Mouse (Mus musculus): ENCODE measurements at regions not wholly inside any gene's neighbourhood (a gene's known extent, or its start where the extent isn't known, plus 50 kb on each side); places are given as distances from the start of the nearest gene placed in this dataset.

DNA sequence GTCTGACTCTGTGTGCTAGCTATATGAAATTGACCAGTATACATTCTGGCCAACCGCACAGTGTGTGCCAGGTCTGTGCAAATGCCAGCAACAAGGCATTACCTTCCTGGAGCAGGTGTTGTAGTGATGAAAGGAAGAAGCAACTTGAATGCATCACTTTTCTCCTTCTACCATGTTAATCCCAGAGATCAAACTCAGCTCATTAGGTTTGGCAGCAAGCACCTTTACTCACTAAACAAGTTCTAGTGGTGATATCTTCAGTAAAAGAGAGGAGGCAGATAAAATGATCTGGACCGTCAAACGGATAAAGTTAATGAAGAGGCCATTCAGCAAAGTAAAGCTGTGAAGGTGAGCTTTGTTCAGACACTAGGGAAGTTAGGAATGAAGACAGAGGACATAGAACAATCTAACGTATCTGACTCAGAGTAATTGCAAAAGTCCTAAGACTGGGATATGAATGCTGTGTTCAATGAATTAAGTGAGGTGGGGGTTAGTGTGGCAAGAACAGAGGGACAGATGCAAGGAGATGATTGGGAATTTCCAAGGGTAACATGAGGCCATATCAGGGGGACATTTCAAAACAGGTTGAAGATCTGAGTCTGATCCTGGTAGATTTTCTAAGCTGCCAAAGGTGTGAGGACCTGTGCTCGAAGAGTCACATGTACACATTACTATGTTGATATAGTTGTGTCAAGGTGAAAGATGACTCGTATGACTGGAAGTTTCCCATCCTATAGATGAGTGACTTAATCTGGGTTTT, 1478.4 kb upstream of the Slc10a2 start:
- DNase-seq (ENCODE audit: low spot score in 2 of 2), result no peak

DNA sequence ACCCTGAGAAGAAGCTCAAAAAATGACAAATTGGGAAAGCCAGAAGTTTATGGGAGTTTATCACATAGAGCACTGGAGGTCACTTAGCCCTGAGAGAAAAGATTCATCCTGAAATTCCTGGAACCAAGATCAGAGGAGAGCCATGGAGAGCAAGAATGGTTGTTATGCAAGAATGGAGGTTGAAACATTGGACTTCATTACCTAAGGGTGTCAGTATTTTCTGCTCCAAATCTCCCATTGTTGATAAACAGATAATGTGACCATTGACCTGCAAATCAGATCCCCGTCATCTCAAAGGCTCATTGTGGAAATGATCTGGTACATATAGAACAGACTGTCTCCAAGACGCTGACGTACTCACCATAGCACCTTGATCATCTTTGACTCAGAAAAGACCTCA, 1477.6 kb upstream of the Slc10a2 start:
- no peak for DNase-seq (ENCODE audit: low spot score in 2 of 2)

DNA sequence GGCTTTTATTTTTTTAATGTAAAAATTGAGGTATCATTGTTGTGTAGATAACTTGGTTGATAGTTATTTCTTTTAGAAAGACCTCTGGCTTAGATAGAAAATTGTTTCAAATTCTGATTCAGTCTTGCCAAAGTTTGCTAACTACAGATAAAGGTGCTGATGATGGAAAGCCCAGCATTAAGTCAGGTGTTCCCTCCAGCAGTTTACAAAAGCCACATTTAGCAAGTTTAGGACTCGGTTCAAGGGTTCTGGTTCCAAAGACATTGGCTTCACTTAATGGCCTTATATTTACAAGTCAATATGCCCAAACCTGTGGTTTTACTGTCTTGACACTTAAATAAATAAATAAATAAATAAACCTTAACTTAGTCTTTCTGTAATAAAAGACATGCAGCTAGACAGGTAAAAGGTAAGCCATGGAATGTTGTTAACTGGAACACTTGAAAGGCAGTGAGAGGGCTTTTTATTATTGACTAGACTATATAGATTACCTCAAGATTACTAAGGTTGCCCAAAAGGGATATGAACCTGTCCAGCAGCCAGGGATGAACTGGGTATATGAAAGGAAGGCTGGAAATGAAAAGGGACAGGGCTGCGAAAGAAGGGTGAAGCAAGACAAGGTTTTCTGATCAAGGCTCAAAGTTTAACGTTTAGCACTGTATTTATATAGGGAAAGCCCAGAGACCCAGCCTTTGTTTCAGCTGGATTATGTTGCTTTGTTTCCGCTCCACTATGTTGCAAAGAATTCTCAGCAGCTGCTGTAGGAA, 1472.9 kb upstream of the Slc10a2 start:
- no peak for DNase-seq (ENCODE audit: low spot score in 2 of 2)

DNA sequence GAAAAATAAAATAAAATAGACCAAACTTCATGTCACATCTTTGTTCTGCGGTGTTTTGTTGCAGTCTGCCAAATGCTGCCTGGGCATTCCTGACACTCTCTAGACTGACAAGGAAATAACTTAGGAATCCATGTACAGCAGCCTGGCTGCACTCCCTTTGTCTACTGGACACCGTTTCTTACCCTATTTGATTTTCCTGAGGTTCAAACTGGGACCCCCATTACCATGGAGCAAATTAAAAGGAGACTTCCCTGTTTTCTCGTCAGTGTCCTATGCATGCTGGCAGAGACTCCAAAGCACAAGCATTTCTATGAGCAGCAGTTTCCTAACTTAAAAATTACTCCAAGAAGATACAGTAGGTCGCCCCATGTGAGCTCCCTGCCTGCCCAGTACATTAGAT, 1470.1 kb upstream of the Slc10a2 start:
- no peak for DNase-seq (ENCODE audit: low spot score in 2 of 2)

DNA sequence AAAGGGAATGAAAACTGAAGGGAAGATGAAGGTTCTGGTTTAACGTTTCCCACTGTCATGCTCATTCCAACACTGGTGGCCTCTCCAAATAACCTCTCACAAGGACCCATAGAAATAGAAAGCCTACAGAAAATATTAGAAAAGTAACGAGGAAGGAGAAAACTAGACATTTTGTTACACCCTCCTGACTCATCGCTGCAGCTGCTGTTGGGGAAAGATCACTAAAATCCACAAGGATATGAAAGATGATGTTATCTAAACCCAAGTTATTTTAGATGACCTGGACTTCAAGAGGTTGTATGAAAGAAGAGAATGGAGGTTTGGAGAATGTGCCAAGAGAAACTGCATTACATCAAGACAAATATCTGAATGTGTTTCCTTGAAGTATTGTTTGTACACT, 1468.3 kb upstream of the Slc10a2 start:
- no peak for DNase-seq (ENCODE audit: low spot score in 2 of 2)

DNA sequence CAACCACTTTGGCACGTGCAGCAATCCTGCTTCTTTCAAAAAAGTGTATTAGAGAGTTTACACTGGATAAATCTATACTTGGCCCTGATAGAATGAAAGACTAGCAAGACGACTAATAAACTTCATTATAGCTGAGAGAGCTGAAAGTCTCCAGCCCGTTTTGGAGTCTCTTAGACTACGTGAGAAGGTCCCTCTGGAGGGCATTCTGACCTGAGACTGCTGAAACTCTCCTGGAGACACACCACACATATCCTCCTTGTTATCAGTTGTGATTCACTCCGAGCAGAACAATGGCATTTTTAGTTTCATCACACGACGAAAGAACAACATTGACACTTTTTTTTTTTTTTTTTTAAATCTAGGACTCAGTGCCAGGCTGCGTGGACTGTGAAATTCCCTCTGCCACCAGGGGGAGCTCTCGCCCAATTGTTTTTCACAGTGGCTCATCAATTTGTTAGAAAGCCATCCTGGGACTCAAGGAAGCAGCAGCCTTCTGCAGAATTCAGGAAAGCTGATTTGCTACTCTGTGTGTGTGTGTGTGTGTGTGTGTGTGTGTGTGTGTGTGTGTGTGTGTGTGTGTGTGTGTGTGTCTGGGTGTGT, 1467.0 kb upstream of the Slc10a2 start:
- peak; percentile 74 to 75 for DNase-seq (ENCODE audit: low spot score in 2 of 2)

DNA sequence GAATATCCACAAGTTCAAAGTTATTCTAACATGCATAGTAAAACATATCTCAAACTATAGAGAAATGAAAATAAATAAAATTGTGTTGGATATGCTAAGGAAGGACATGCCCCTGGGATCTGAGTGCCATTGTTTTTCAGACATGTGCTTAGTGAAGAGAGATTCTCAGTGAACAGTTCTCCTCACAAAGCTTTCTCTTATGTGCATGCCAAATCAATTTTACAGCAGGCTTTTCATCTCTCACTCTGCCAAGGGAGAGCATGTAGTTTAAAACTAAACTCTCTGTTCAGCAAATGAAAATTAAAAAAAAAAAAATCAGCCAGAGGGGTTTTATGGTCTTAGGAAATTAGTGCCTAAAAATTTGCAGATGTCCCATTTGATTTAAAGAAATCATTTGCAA, 1445.8 kb upstream of the Slc10a2 start:
- DNase-seq (ENCODE audit: low spot score in 2 of 2), result no peak

DNA sequence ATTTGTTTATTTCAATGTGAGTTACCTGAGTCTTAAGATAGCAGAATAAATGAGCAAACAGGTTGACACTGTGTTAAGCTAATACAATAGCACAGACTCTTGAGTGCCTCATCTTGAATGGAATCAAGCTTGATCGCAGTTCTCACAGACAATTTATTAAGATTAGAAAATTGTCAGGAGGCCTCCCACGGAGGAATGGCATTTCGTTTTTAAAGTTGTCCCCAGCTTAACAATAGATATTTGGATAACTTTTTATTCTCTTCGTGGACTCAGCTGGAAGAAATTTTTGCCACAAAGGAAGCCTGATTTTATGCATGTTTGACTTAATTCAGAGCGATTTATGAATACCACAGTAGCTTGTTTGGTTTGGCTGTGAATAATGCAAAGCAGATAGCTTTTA, 1422.0 kb upstream of the Slc10a2 start:
- DNase-seq (ENCODE audit: low spot score in 2 of 2), result no peak

DNA sequence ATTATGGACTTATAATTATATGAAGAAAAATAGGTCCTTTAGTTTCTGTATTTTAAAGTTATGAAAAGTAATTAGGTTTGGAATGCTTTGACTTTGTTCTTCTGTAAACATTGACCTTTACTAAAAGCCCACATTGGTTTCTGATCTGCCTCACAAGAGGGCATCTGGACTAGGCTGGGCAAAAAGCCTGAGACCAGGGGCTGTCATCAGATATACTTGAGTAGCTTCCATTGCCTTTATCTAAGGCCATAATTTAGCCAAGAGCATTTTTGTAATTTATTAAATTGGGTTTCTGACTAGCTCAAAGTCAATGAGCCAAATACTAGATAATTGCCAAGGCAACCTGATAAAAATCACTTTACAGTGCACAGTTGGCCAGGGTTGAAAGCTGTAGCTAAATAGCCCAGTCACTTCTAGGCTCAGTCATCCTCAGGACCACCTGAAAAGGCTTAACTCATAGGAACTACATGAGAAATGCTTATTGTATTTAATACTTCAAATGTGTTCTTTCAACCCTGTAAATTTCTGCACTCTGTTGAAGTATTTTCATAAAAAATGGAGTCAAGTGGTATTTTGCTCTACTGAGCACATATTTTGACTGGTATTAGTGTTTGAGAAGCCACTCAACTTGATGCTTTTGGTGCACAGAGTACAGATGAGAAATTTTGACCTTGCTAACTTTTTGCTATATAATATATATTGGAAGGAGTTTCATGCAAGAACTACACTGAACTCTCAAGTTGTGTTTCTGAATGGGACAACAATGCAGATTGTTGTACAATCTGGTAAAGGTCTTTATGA, 1410.9 kb upstream of the Slc10a2 start:
- no peak for DNase-seq (ENCODE audit: low spot score in 2 of 2)

DNA sequence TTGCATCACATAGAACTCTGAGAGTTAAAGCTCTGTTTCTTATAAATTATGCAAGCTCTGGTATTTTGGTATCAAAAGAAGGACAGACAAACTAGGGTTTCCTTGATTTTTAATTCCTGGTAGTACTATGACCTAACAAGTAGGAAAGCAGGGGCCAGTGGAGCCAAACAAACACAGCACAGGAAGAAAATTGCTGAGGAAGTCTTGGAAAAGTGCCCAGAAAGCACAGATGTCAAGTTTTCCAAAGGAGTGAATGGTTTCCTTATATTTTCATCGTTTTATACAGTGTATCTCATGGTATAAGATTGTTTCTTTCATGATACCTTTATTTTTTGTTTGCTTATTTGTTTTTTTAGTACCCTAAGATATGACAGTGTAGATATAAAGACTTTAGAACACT, 1387.3 kb upstream of the Slc10a2 start:
- DNase-seq (ENCODE audit: low spot score in 2 of 2), result peak in 1 of 2 experiments; percentile 5

DNA sequence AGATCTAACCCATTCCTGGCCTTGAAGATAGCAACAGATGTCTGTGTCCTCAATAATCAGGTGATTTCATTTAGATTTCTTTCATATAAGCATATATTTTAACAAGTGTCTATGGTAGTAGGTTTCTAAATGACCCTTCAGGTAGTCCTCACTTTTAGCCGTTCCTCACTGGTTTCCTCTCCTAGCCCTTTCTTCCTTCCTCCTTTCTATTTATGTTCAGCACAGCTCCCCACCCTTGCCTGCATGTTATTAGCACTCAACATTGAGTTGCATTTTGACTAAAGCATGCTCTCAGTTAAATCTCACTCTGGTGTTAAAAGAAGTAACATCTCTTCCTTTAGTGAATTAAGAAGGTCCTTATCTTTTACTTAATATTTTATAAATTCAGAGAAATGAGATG, 1376.8 kb upstream of the Slc10a2 start:
- DNase-seq (ENCODE audit: low spot score in 2 of 2), result no peak

DNA sequence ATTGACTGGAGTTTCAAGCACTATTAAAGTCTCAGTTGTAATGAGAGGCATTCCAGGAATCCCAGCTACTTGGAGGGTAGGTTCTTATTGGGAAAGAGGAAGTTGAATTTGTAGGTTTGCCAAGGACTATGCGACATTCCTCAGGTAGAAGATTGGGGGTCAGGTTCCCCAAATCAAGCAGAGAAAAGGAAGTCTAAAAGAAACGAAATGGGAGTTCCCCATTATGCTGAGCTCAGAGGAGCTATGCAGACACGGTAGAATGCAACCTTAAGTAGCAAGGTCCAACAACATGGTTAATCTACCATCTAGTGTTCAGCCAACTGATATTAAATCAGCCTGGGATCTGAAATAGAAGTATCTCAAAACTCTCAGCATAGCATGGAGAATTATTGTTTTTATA, 1365.9 kb upstream of the Slc10a2 start:
- DNase-seq (ENCODE audit: low spot score in 2 of 2), result no peak

DNA sequence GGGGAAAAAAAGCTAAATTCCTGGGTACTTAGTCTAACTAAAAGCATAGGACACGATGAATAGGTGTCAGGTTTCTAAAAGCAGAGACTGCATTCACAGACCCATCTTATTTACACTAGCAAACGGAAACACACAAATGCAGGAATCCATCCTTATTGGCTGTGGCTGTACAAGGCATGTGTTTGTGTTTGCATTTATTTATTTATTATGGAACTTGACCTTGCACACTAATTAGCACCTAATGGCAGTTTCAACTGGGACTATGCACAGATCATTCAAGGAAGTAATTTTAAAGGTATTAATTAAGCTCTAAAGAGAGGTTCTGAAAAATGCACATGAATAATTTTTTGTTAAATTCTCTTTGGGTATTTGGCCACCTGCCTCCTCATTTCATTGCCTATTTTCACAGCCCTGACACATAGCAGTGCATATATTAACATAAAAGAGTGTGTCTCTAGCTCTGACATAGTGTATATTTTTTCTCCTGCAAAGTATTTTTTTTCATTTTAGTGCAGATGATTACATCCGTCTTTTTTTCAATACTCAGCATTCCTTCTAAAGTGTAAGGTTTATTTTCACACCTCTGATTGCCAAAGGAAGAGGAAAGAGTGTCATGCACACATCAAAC, 1351.5 kb upstream of the Slc10a2 start:
- DNase-seq (ENCODE audit: low spot score in 2 of 2), result no peak

DNA sequence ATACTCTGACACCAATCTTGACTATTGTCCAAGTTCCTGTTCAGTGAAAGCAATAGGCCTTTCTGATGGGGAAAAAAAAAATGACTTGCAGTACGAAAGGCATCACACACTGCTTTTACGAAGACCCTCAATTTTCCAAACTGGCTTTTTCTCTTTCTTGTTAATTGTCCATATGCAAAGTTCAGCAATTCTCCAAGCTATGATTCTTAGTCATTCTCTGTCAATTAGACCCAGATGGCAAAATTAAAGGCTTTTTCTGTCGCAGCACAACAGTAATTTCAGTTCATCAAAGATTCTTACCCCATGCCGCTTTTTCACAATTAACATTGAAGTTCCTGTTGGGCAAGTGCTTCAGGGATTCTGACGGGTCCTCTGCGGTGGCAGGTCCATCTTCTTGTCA, 1343.2 kb upstream of the Slc10a2 start:
- no peak for DNase-seq (ENCODE audit: low spot score in 2 of 2)

DNA sequence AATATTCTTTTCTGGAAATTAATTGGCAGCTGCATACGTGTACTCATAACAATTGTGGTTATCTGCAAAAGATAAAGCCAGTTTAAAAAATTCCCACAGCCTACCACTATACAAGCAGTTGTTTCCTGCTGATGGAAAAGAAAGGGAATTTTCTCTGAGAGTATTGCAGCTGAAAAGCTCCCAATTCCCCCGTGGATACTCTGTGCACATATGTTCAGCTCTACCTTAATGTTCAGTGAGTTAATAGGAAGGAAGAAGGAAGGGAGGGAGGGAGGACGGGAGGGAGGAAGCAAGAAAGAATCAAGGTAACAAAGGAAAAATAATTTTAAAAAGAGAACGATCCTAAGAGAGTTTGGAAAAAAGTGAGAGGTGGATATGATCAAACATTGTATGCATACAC, 1333.9 kb upstream of the Slc10a2 start:
- DNase-seq (ENCODE audit: low spot score in 2 of 2), result no peak

All from right cerebral cortex, postnatal 36 days (tissue).